Mouse (Mus musculus): ENCODE measurements around the gene Acacb. TPM values are rescaled to one million over a fixed set of nuclear protein-coding genes. Genes with fewer than 3 reads are reported as not detected.

The Acacb gene
- total RNA-seq, 1 experiment: 10.5 TPM

DNA sequence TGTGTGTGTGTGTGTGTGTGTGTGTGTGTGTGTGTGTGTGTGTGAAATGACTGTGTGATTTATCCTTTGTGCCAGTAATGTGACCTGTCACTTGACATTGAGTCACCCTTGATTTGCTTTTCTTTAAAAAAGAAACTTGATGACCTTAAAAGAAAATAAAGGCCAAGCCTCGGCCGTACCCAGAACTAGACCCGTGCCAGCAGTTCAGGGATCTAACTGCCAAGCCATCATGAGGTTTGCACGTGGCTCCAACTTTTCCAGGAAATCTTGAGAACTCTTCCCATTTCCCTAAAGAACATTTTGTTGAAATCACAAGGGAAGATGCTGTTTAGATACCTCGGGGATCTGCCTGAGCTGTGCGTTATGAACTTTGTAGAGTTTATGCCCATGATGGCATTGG lies 15.1 kb downstream of the Acacb start:
- TF ChIP-seq HCFC1 (IDR thresholded peaks at IDR 0.05; ENCODE audit: borderline replicate concordance, insufficient read depth, low read length): no peak
- no peak for TF ChIP-seq ZNF384 (IDR thresholded peaks at IDR 0.05; ENCODE audit: low read depth, low read length)
- TF ChIP-seq MAFK (IDR thresholded peaks at IDR 0.05; ENCODE audit: insufficient read depth, low read depth, low read length): no peak
- TF ChIP-seq CHD2 (IDR thresholded peaks at IDR 0.05; ENCODE audit: low read depth, low read length): no peak
- no peak for TF ChIP-seq ZC3H11A (IDR thresholded peaks at IDR 0.05; ENCODE audit: borderline replicate concordance, low read depth, low read length)
- Histone ChIP-seq H3K27ac (ENCODE audit: insufficient read depth, low read depth, low read length, poor library complexity, severe bottlenecking) (no peak overlapping the region), H3K9ac (ENCODE audit: insufficient read depth, low read depth, low read length, poor library complexity, severe bottlenecking) (no peak overlapping the region), H3K4me3 (ENCODE audit: insufficient read depth in 1 of 2, low read depth in 1 of 2, low read length in 2 of 2, poor library complexity in 1 of 2, severe bottlenecking in 1 of 2) (no peak overlapping the region), H3K4me1 (ENCODE audit: control insufficient read depth in 2 of 2, insufficient read depth in 2 of 2, low read length in 2 of 2, poor library complexity in 1 of 2) (peaks cover 2 to 3% of the 10 kb centered on the region in 2 experiments; a peak in 2 of 4 replicates), H3K9me3 (ENCODE audit: control insufficient read depth, insufficient read depth, low read depth, low read length) (no peaks in the 10 kb centered on the region), H3K36me3 (ENCODE audit: control insufficient read depth, insufficient read depth, low read length, poor library complexity, severe bottlenecking) (no peaks in the 10 kb centered on the region)
- in situ Hi-C loops (cut with MboI; ENCODE audit: low sequenced_read_pairs in 2 of 2, unreplicated experiment in 2 of 2): no loop called here
- no peak for DNase-seq (ENCODE audit: low read depth, low spot score)

DNA sequence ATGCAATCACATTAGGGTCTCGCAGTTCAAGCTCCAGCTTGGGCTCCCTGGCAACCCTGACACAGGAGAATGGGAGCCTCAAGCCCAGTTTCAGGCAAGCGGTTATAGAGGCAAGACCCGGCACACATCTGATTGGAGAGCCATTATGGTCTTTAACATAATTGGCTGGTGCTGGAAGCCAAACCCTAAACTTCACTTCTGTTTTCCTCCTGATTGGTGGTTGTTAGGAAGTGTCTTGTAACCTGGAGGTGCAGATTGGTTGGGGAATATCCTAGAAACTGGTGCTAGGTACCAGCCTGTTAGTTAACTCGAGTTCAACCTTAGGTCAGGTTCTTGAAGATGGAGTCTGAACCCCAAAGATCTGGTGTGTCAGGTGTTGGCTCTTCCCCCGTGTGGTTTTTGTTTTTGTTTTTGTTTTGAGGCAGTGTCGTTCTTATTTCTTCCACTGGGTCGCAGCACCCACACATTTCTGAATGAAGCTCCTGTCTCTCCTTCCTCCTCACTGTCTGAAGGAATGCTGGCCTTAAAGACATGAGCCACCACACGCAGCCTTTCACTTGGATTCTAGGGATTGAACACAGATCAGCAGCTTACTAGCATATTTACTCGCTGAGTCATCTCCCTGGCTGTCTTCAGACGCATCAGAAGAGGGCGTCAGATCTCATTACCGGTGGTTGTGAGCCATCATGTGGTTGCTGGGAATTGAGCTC lies 15.9 kb downstream of the Acacb start:
- H3K9ac ChIP-seq (ENCODE audit: insufficient read depth, low read depth, low read length, poor library complexity, severe bottlenecking): no peak overlapping the region
- H3K4me3 ChIP-seq (ENCODE audit: insufficient read depth in 1 of 2, low read depth in 1 of 2, low read length in 2 of 2, poor library complexity in 1 of 2, severe bottlenecking in 1 of 2): no peak overlapping the region
- no peak overlapping the region for H3K27ac ChIP-seq (ENCODE audit: insufficient read depth, low read depth, low read length, poor library complexity, severe bottlenecking)
- in situ Hi-C loops (cut with MboI; ENCODE audit: low sequenced_read_pairs in 2 of 2, unreplicated experiment in 2 of 2): no loop called here
- DNase-seq (ENCODE audit: low read depth, low spot score): no peak
- H3K36me3 ChIP-seq (ENCODE audit: control insufficient read depth, insufficient read depth, low read length, poor library complexity, severe bottlenecking): no peaks in the 10 kb centered on the region
- TF ChIP-seq MAFK (IDR thresholded peaks at IDR 0.05; ENCODE audit: insufficient read depth, low read depth, low read length) (peak; percentile 48; the same call in 1 of the 2 replicates), ZNF384 (IDR thresholded peaks at IDR 0.05; ENCODE audit: low read depth, low read length) (no peak), HCFC1 (IDR thresholded peaks at IDR 0.05; ENCODE audit: borderline replicate concordance, insufficient read depth, low read length) (no peak), ZC3H11A (IDR thresholded peaks at IDR 0.05; ENCODE audit: borderline replicate concordance, low read depth, low read length) (no peak), CHD2 (IDR thresholded peaks at IDR 0.05; ENCODE audit: low read depth, low read length) (0 out of 2 replicates have a peak, but pooled peaks have one; percentile 49)
- peaks cover 2 to 5% of the 10 kb centered on the region in 2 experiments; a peak in 2 of 4 replicates for H3K4me1 ChIP-seq (ENCODE audit: control insufficient read depth in 2 of 2, insufficient read depth in 2 of 2, low read length in 2 of 2, poor library complexity in 1 of 2)
- no peaks in the 10 kb centered on the region for H3K9me3 ChIP-seq (ENCODE audit: control insufficient read depth, insufficient read depth, low read depth, low read length)

DNA sequence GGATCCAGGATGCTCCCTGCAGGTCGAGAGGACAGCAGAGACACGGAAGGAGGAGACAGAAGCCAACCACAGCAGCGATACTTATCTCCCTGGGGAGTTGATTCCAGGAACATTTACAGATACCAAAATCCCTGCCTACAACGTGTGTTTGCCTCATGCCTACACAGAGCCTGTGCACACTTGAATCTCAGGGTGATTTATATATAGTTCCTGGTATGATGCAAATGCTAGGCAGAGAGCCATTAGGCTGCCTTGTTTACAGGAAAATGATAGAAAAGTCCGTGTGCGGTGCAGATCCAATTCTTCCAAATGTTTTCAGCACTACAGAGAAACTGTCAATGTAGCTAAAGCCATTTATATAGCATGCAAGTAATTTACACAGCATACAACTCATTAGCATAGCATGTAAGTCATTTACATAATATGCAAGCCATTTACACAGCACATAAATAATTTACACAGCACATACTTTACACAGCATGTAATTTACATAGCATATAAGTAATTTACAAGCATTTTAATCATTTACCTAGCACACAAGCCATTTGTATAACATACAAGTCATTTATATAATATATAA lies 16.9 kb downstream of the Acacb start:
- Histone ChIP-seq H3K27ac (ENCODE audit: insufficient read depth, low read depth, low read length, poor library complexity, severe bottlenecking) (no peak overlapping the region), H3K36me3 (ENCODE audit: control insufficient read depth, insufficient read depth, low read length, poor library complexity, severe bottlenecking) (no peaks in the 10 kb centered on the region), H3K9ac (ENCODE audit: insufficient read depth, low read depth, low read length, poor library complexity, severe bottlenecking) (no peak overlapping the region), H3K4me3 (ENCODE audit: insufficient read depth in 1 of 2, low read depth in 1 of 2, low read length in 2 of 2, poor library complexity in 1 of 2, severe bottlenecking in 1 of 2) (no peak overlapping the region), H3K9me3 (ENCODE audit: control insufficient read depth, insufficient read depth, low read depth, low read length) (no peaks in the 10 kb centered on the region), H3K4me1 (ENCODE audit: control insufficient read depth in 2 of 2, insufficient read depth in 2 of 2, low read length in 2 of 2, poor library complexity in 1 of 2) (peaks cover 2 to 5% of the 10 kb centered on the region in 2 experiments; a peak in 2 of 4 replicates)
- TF ChIP-seq ZC3H11A (IDR thresholded peaks at IDR 0.05; ENCODE audit: borderline replicate concordance, low read depth, low read length) (no peak), MAFK (IDR thresholded peaks at IDR 0.05; ENCODE audit: insufficient read depth, low read depth, low read length) (no peak), HCFC1 (IDR thresholded peaks at IDR 0.05; ENCODE audit: borderline replicate concordance, insufficient read depth, low read length) (no peak), CHD2 (IDR thresholded peaks at IDR 0.05; ENCODE audit: low read depth, low read length) (no peak)
- in situ Hi-C loops (cut with MboI; ENCODE audit: low sequenced_read_pairs in 2 of 2, unreplicated experiment in 2 of 2): no loop called here
- no peak for DNase-seq (ENCODE audit: low read depth, low spot score)

DNA sequence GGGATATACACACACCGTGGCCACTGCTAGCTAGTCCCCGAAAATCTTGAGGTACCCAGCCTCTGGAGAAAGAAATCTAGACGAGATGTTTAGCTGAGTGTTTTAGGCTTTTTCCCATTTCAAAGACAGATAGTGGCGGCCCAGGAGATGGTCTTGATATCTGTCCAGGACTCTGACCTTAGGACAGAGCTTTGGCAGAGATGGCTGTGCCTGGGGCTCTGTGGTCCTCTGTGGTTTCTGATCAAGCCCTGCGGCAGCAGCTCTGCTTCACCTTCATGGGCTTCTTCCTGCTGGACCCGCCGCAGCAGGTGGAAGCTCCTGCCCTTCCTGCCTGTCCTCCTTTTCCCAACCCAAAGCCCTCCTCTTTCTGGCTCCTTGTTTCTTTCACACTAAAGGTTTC lies 24.0 kb downstream of the Acacb start:
- no peaks in the 10 kb centered on the region for H3K9me3 ChIP-seq (ENCODE audit: control insufficient read depth, insufficient read depth, low read depth, low read length)
- in situ Hi-C loops (cut with MboI; ENCODE audit: low sequenced_read_pairs in 2 of 2, unreplicated experiment in 2 of 2): no loop called here
- no peak for DNase-seq (ENCODE audit: low read depth, low spot score)
- H3K4me3 ChIP-seq (ENCODE audit: insufficient read depth in 1 of 2, low read depth in 1 of 2, low read length in 2 of 2, poor library complexity in 1 of 2, severe bottlenecking in 1 of 2): no peak overlapping the region
- no peak overlapping the region for H3K27ac ChIP-seq (ENCODE audit: insufficient read depth, low read depth, low read length, poor library complexity, severe bottlenecking)
- H3K9ac ChIP-seq (ENCODE audit: insufficient read depth, low read depth, low read length, poor library complexity, severe bottlenecking): no peak overlapping the region
- H3K36me3 ChIP-seq (ENCODE audit: control insufficient read depth, insufficient read depth, low read length, poor library complexity, severe bottlenecking): no peaks in the 10 kb centered on the region
- TF ChIP-seq ZNF384 (IDR thresholded peaks at IDR 0.05; ENCODE audit: low read depth, low read length) (no peak), MAFK (IDR thresholded peaks at IDR 0.05; ENCODE audit: insufficient read depth, low read depth, low read length) (no peak), CHD2 (IDR thresholded peaks at IDR 0.05; ENCODE audit: low read depth, low read length) (no peak), ZC3H11A (IDR thresholded peaks at IDR 0.05; ENCODE audit: borderline replicate concordance, low read depth, low read length) (no peak), HCFC1 (IDR thresholded peaks at IDR 0.05; ENCODE audit: borderline replicate concordance, insufficient read depth, low read length) (no peak)
- peaks cover 0 to 7% of the 10 kb centered on the region in 2 experiments; a peak in 2 of 4 replicates for H3K4me1 ChIP-seq (ENCODE audit: control insufficient read depth in 2 of 2, insufficient read depth in 2 of 2, low read length in 2 of 2, poor library complexity in 1 of 2)
